Mouse (Mus musculus) heart, embryonic 16.5 days (tissue): ENCODE data around the gene Glipr2. TPM values are rescaled to one million over a fixed set of nuclear protein-coding genes. Genes with fewer than 3 reads are reported as not detected.
A peak's percentile ranks its signal among the peaks of the same experiment; 100 is the strongest.

Source experiments
- ATAC-seq: fragments of 200-750 bp; cut with Nextera tagmentation; replicated peaks from 2 replicates; pipeline ENCODE4 v1.8.0; 2017; ENCODE audit warnings: moderate number of reproducible peaks; ENCODE audit not compliant: insufficient read depth, low FRiP score; ENCODE audit errors: extremely low read depth
- H3K27ac ChIP-seq: fragments of 300-500 bp; sonication (generic); 2 replicates; pipeline ENCODE4 v1.5.1; 2014; ENCODE audit warnings: mild to moderate bottlenecking, low read length, control low read depth, moderate library complexity
- H3K27me3 ChIP-seq: fragments of 300-500 bp; sonication (generic); 2 replicates; pipeline ENCODE4 v1.6.1; 2014; ENCODE audit warnings: low read length, mixed read lengths; ENCODE audit not compliant: control insufficient read depth, insufficient read depth
- H3K36me3 ChIP-seq: fragments of 300-500 bp; sonication (generic); 2 replicates; pipeline ENCODE4 v1.6.1; 2014; ENCODE audit not compliant: control insufficient read depth, insufficient read depth
- H3K4me1 ChIP-seq: fragments of 300-500 bp; sonication (generic); 2 replicates; pipeline ENCODE4 v1.6.1; 2014; ENCODE audit warnings: low read length, mixed read lengths; ENCODE audit not compliant: control insufficient read depth, insufficient read depth
- H3K4me2 ChIP-seq: fragments of 300-500 bp; sonication (generic); 2 replicates; pipeline ENCODE4 v1.6.1; 2014; ENCODE audit warnings: low read depth, mild to moderate bottlenecking, control low read depth, low read length
- H3K4me3 ChIP-seq: fragments of 300-500 bp; sonication (generic); 2 replicates; pipeline ENCODE4 v1.5.1; 2014; ENCODE audit warnings: mild to moderate bottlenecking, control low read depth, low read length
- H3K9ac ChIP-seq: fragments of 300-500 bp; sonication (generic); 2 replicates; pipeline ENCODE4 v1.6.1; 2014; ENCODE audit warnings: low read length, control low read depth
- H3K9me3 ChIP-seq: fragments of 300-500 bp; sonication (generic); replicated peaks from 2 replicates; pipeline ENCODE4 v1.6.1; 2016; ENCODE audit warnings: low read length; ENCODE audit not compliant: control insufficient read depth
- WGBS: fragments of 180-500 bp; shearing (Covaris S2); extraction: QIAGEN DNeasy Blood & Tissue Kit; methylation state at CpG from one replicate; pipeline ENCODE4 v1.1.7; 2014; 5-methylcytosine and 5-hydroxymethylcytosine counted together
- polyA plus RNA-seq: library from polyadenylated mRNA; unstranded; fragments of >200 nt; fragmentation: Nextera tagmentation; extraction: Ambion mirVana; gene quantifications from 2 replicates; pipeline ENCODE4 v1.2.1, GENCODE M21; 2015

The Glipr2 gene
- polyA plus RNA-seq, 1 experiment from 2014 or later: 53.7 TPM

GRCm38 (mm10) chr4:44011799-44012198 is 54.6 kb downstream of the Glipr2 start:
- no peaks in the 10 kb centered on the region for H3K27me3 ChIP-seq
- no peaks in the 10 kb centered on the region for H3K9me3 ChIP-seq
- H3K36me3 ChIP-seq: no peaks in the 10 kb centered on the region
- WGBS: 85% methylated on average over 3 of the region's 3 CpGs
- peak overlapping the region; percentile 78 for H3K27ac ChIP-seq
- ATAC-seq: no peak
- peak overlapping the region; percentile 71 for H3K9ac ChIP-seq
- peaks cover 18% of the 10 kb centered on the region for H3K4me1 ChIP-seq
- peak overlapping the region; percentile 88 for H3K4me3 ChIP-seq
- H3K4me2 ChIP-seq: peak overlapping the region; percentile 89

DNA sequence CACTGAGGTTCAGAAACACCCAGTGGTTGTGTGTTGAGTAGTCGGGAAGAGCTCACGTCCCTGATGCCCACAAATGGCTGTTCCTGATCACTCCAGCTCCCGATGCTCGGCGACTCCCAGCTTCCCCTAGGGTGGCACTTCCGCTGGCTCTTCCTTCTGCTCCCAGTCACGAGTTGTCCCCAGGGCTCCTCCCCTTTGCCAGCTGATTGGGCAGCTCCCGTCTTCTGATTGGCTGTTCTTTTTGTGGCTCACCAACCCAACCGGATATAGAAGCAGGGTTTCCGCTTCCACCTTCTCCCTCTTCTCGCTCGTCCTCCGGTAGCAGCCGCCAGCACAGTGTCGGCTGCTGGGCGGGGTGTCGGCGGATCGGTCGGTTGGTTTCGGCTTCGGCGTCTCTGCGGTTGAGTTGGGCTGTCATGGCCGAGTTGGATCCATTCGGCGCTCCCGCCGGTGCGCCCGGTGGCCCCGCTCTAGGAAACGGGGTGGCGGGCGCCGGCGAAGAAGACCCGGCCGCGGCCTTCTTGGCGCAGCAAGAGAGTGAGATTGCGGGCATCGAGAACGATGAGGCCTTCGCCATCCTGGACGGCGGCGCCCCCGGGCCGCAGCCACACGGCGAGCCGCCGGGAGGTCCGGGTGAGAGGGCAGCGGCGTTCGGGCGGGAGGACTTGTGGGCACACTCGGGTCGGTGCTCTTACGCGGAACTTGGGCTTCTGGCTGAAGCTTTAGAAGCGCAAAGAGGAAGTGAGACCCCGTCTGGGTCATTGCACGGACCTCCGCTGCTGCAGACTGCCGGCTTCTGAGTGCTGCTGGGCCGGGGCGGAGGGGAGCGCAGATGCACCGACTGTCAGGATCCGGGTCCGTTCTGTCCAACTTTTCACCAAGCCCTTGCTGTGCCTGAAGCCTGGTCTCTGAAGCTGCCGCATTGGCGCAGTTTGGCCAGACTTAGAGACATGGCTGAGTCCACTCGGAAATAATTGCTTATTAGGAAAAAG is 55.5 kb downstream of the Glipr2 start:
- under 1% methylated on average over 77 of the region's 77 CpGs for WGBS
- Histone ChIP-seq H3K9me3 (no peaks in the 10 kb centered on the region), H3K4me3 (peak overlapping the region; percentile 88), H3K4me2 (peak overlapping the region; percentile 89), H3K27ac (peak overlapping the region; percentile 78), H3K4me1 (peaks cover 18% of the 10 kb centered on the region), H3K36me3 (no peaks in the 10 kb centered on the region), H3K9ac (peak overlapping the region; percentile 84), H3K27me3 (no peaks in the 10 kb centered on the region)
- ATAC-seq: peak; percentile 97

DNA sequence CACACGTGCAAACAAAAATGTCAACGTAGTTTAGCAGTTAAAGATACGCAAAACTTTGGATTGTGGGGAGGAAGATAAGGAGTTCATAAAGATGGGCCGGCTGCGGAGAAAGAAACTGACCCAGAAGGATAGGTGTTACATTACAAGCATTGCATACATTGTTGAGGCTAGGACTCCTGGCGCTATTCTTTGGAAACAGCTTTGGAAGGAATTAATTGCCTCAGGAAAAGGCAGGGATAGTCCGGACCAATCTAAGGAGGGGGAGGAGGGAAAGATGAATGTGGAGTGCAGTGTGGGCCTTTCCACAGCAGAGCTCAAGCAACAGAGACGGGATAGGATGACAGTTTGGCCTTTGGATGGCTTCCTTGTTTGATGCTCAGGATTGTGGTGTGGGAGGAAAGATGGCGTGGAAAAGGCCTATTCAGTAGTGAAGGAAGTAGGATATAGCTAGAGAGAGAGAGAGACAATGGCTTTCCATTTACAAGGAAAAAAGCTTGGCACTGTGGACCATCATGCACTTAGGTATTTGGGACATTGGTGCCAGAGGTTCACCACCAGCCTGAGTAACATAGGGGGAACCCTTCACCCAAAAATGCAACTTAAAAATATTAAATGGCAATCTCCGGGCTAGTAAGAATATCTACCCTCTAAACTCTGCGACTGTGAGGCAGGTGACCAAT is 56.3 kb downstream of the Glipr2 start:
- no peak overlapping the region; the same call in 1 of the 2 replicates for H3K27ac ChIP-seq
- no peaks in the 10 kb centered on the region for H3K9me3 ChIP-seq
- no peak for ATAC-seq
- H3K9ac ChIP-seq: peak overlapping the region; percentile 84
- peak overlapping the region; percentile 88 for H3K4me3 ChIP-seq
- H3K36me3 ChIP-seq: no peaks in the 10 kb centered on the region
- H3K27me3 ChIP-seq: no peaks in the 10 kb centered on the region
- 18% methylated on average over 11 of the region's 11 CpGs for WGBS
- H3K4me1 ChIP-seq: peaks cover 22% of the 10 kb centered on the region
- peak overlapping the region; percentile 89 for H3K4me2 ChIP-seq

- Histone ChIP-seq H3K9me3 (no peaks in the 10 kb centered on the region), H3K27ac (no peak overlapping the region), H3K27me3 (no peaks in the 10 kb centered on the region), H3K4me2 (no peak overlapping the region), H3K36me3 (peaks cover 18% of the 10 kb centered on the region), H3K4me3 (no peak overlapping the region), H3K9ac (no peak overlapping the region), H3K4me1 (peaks cover 22% of the 10 kb centered on the region)
- ATAC-seq: no peak
- WGBS: 84% methylated on average over 4 of the region's 4 CpGs
These were observed 58.9 kb downstream of the Glipr2 start for GRCm38 (mm10) chr4:44016071-44016470.

DNA sequence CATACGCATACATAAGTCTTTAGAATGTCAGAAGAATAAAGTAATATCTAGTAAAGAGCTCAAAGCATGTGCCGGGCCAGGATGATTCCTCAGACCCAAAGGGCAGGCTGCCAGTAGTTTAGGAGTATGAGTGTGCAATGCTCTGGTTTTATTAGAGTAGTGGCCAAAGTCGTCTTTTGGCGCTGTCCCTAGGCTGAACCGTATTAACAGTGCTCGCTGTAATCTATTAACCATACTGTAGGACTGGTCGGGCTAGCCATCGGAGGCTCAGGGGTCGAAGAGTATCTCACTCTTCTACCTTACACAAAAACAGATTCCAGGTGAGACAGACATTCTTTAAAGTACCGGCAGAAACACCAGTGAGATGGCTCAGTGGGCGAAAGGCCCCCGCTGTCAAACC is 59.6 kb downstream of the Glipr2 start:
- Histone ChIP-seq H3K36me3 (peaks cover 24% of the 10 kb centered on the region), H3K9me3 (no peaks in the 10 kb centered on the region), H3K4me3 (no peak overlapping the region), H3K4me2 (no peak overlapping the region), H3K27ac (no peak overlapping the region), H3K4me1 (peaks cover 21% of the 10 kb centered on the region), H3K9ac (no peak overlapping the region), H3K27me3 (no peaks in the 10 kb centered on the region)
- 89% methylated on average over 12 of the region's 12 CpGs for WGBS
- no peak for ATAC-seq

DNA sequence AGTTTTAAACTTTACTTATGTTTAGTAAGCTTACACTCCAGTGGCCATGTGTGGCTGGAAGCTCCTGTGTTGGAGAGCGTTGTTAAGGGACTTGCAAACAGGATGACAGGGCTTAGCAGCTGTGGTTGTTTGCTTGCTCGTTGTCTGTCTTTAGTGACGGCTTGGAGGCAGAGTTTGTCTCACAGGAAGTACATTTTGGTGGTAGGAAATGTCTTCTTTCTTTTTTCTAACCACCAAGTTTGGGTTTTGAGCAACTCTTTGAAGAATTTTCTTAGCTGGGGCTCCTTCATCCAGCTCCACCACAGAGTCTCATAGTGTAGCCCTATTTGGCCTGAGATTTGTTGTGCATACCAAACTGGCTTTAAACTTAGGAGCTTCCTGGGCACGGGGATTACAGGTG is 65.1 kb downstream of the Glipr2 start:
- peaks cover 70% of the 10 kb centered on the region for H3K36me3 ChIP-seq
- H3K4me1 ChIP-seq: peaks cover 3% of the 10 kb centered on the region
- no peak for ATAC-seq
- WGBS: 70% methylated on average over 4 of the region's 4 CpGs
- H3K9me3 ChIP-seq: no peaks in the 10 kb centered on the region
- H3K9ac ChIP-seq: no peak overlapping the region
- no peak overlapping the region for H3K4me3 ChIP-seq
- H3K4me2 ChIP-seq: no peak overlapping the region
- H3K27me3 ChIP-seq: no peaks in the 10 kb centered on the region
- H3K27ac ChIP-seq: no peak overlapping the region

DNA sequence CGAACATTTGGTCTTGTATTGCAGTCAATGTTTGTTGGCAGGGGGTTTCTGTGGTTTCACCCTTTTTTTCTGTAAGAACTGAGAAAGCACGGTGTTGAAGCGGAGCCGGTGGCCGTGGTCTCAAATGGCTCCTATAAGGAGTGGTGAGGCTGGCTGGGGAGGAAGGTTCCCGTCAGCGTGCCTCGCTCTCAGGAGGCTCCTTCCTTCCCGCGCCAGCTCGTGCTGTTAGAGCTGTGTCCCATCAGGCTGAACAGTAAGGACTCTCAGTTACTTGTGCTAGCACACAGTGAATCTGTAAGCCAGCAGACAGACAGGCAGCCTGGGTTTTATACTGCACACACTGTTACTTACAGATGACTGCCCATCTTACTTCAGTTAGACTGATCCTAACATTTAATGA is 65.6 kb downstream of the Glipr2 start:
- Histone ChIP-seq H3K4me3 (no peak overlapping the region), H3K27ac (no peak overlapping the region), H3K4me1 (peaks cover 4% of the 10 kb centered on the region), H3K4me2 (no peak overlapping the region), H3K9ac (no peak overlapping the region), H3K27me3 (no peaks in the 10 kb centered on the region), H3K36me3 (peaks cover 73% of the 10 kb centered on the region), H3K9me3 (no peaks in the 10 kb centered on the region)
- WGBS: 87% methylated on average over 11 of the region's 11 CpGs
- no peak for ATAC-seq

DNA sequence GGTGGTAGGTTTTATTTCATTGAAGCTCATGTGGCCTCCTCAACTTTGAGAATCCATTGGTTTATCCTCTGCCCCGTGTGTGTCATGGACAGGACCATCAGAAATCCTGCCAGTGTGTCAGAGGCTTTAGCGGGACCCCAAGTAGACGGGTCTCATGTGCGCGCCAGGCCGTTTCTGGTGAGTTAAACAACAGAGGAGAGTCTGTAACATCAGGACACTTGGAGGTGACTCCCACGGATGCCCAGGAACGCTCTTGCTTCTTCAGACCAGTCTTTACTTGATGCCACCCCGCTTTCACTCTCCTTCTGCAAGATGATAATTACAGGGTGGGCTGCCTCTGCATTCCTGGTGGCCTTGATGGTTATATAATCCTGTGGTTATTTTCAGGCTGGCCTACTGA is 66.5 kb downstream of the Glipr2 start:
- ATAC-seq: no peak
- peaks cover 76% of the 10 kb centered on the region for H3K36me3 ChIP-seq
- 95% methylated on average over 9 of the region's 9 CpGs for WGBS
- no peak overlapping the region for H3K27ac ChIP-seq
- H3K4me2 ChIP-seq: no peak overlapping the region
- no peak overlapping the region for H3K4me3 ChIP-seq
- H3K9me3 ChIP-seq: no peaks in the 10 kb centered on the region
- H3K9ac ChIP-seq: no peak overlapping the region
- H3K4me1 ChIP-seq: peaks cover 8% of the 10 kb centered on the region
- no peaks in the 10 kb centered on the region for H3K27me3 ChIP-seq

DNA sequence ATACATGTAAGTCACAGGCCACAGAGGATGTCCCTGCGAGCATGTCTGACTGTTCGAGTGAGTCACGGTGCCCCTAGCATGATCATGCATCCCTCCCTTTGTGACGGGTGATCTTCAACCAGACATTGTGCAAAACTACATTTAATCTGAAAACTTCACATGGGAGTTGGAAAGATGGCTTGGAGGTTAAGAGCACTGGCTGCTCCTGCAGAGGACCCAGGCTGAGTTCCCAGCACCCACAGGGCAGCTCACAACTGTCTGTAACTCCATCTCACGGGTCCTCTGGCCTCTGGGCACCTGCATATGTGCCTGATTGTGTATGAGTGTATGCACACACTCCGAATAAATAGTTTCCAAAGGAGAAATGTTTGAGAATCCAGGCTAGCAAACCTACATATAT is 67.0 kb downstream of the Glipr2 start:
- Histone ChIP-seq H3K4me3 (no peak overlapping the region), H3K27ac (no peak overlapping the region), H3K4me1 (peaks cover 10% of the 10 kb centered on the region), H3K4me2 (no peak overlapping the region), H3K36me3 (peaks cover 73% of the 10 kb centered on the region), H3K9me3 (no peaks in the 10 kb centered on the region), H3K27me3 (no peaks in the 10 kb centered on the region), H3K9ac (no peak overlapping the region)
- 96% methylated on average over 6 of the region's 6 CpGs for WGBS
- ATAC-seq: no peak
